Mouse (Mus musculus) liver, embryonic 18 days (tissue): ENCODE results near the gene Cox5a. TPM values are rescaled to one million over a fixed set of nuclear protein-coding genes. Genes with fewer than 3 reads are reported as not detected.

ENCODE experiments used
- polyA plus RNA-seq: library from polyadenylated mRNA; depleted of rRNA; stranded (reverse); fragments of >200 nt; gene quantifications from 2 replicates; pipeline ENCODE4 v1.2.3, GENCODE M21; 2012; rRNA removed

The Cox5a gene
- 168 and 176 TPM in 2 replicates for polyA plus RNA-seq

GRCm38 (mm10) chr9:57521056-57521911 is at the start of gene Cox5a:
Gene Cox5a (plus strand): TSS chr9:57521274.

DNA sequence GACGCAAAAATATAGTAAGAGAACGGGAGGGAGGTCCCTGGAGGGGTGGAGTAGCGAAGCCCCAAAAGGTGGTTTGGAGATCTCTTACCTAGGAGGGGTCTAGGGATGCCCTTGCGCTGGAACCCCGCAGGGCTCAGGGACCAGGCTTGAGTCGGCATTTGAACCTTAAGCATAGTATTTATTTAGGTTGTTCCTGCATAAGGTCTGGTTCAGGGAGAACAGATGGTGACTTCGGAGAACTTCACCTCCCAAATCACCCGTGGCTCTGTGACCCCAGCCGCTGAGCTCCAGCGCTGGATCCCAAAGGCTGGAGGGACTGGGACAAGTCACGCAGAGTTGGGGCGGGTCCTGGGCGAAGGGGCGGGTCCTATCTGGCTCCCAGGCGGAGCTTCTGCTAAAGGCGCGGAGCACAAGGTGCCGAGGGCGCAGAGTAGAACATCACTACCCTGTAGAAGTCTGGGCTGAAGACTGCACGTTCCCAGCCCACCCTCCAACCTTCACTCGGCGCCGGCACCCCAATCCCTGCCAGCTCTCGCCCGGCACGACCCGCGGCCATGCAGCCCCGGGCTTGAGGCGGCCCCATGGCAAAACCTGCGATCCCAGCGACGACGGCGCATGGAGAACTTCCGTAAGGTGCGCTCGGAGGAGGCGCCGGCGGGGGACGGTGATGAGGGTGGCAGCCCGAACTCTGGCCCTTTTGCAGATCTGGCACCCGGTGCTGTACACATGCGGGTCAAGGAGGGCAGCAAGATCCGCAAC is 17.3 kb upstream of the Cox5a start, which contains the start of gene Rpp25:
Gene Rpp25 (plus strand): TSS at position 405 of the 759 bp plus-strand sequence.

DNA sequence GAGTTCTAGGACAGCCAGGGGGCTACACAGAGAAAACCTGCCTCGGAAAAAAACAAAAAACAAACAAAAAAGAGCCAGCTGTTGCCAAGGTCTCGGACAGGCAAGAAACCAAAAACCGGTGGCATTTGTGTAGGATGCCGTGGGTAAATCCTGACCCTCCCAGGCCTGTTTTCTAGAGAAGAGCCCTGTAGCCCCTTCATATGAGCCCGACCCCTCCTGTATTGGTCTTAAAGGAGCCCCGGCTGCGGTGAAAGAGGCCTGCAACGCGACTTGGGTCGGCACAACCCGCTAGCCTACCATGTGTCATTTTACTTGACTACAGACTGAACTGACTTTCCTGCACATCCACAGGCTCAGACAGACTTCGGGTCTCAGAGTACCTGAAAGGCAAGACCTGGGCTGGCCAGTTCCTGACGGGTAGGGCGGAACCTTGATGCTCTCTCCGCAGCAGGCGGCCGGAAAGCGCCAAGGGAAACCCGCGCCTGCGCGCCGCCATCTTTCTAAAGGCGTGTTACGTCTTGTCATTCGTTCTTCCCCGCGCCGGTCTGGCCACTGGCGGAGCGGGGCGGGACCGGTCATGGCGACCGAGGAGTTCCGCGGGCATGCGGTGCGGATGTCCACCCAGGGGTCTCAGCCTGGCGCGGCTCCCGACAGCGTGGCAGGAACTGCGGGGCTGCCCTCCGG is 16.1 kb downstream of the Cox5a start, which contains the start of gene Fam219b:
Gene Fam219b (plus strand): TSS at position 485 of the 684 bp plus-strand sequence.

DNA sequence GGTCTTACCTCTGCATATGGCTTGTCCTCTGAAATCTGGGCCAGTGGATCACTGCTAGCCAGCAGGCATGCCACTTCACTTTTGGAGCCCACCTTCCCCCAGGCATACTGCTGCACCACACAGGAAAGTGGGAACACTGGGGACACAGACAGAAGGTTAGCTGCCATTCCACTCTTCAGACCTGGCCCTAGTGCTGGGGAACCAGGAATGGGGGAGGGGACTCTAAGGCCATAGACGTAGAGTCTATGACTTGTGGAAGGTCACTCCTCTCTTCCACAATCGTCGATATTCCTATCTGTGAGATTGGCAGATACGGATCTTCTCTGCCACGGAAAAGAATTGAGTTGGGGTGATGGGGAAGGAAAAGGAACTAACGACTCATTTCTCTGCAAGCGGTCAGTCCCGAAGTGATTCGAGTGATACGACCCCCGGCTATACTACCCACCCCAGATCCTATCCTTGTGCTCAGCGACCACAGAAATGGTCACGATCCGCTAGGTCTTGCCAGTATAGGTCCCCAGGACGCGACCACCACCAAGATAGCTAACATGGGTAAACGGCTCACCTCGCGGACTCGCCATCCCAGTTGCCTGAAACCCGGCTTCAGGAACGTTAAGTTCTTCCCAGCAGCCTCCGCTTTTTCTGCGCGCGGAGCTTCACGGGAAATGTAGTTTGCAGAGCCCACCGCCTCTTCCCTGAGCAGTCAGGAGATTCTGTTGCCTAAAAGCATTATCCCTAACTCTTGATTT is 31.2 kb downstream of the Cox5a start, which contains the start of gene Mpi:
Gene Mpi (minus strand): TSS at position 625 of the 749 bp plus-strand sequence.

GRCm38 (mm10) chr9:57560861-57561710 is 40.0 kb downstream of the Cox5a start, which contains the start of gene Scamp2:
Gene Scamp2 (plus strand): TSS chr9:57560943.

Other genes starting within 250 kb of the Cox5a start
- gene Ppcdc, start 81.2 kb upstream of the Cox5a start, polyA plus RNA-seq = 10.2 and 11.9 TPM in 2 replicates
- 10.4 and 12.0 TPM in 2 replicates for gene Scamp5, start 53.2 kb upstream of the Cox5a start, polyA plus RNA-seq
- gene Rpp25, start 17.2 kb upstream of the Cox5a start, polyA plus RNA-seq = 0.26 and 0.47 TPM in 2 replicates
- gene Fam219b, start 16.3 kb downstream of the Cox5a start, polyA plus RNA-seq = 2.4 and 2.6 TPM in 2 replicates
- 10.8 and 11.0 TPM in 2 replicates for gene Mpi, start 31.5 kb downstream of the Cox5a start, polyA plus RNA-seq
- 21.4 and 22.3 TPM in 2 replicates for gene Scamp2, start 39.7 kb downstream of the Cox5a start, polyA plus RNA-seq
- gene Ulk3, start 68.2 kb downstream of the Cox5a start, polyA plus RNA-seq = 6.2 and 7.4 TPM in 2 replicates
- gene Cplx3, start 85.0 kb downstream of the Cox5a start, polyA plus RNA-seq = not detected in 2 replicates
- gene Lman1l, start 99.5 kb downstream of the Cox5a start, polyA plus RNA-seq = not detected in 2 replicates
- gene Csk, start 132.4 kb downstream of the Cox5a start, polyA plus RNA-seq = 24.2 and 25.1 TPM in 2 replicates
- gene Cyp1a2, start 162.4 kb downstream of the Cox5a start, polyA plus RNA-seq = 1.4 and 1.8 TPM in 2 replicates
- gene Cyp1a1, start 166.7 kb downstream of the Cox5a start, polyA plus RNA-seq = 0.13 and 0.59 TPM in 2 replicates
- gene Edc3, start 187.3 kb downstream of the Cox5a start, polyA plus RNA-seq = 7.6 and 9.2 TPM in 2 replicates
- gene Clk3, start 244.6 kb downstream of the Cox5a start, polyA plus RNA-seq = 91.3 and 101 TPM in 2 replicates